Mouse (Mus musculus): ENCODE results near the gene Mettl22. TPM values are rescaled to one million over a fixed set of nuclear protein-coding genes. Genes with fewer than 3 reads are reported as not detected.

Mettl22 gene
- polyA plus RNA-seq, 1 experiment from 2014 or later: 21.1 TPM

- ATAC-seq (ENCODE audit: low FRiP score): no peak
- H3K4me2 ChIP-seq: no peak overlapping the region
- H3K27me3 ChIP-seq: 0 out of 2 replicates have a peak, but pooled peaks cover 5% of the 10 kb centered on the region
- no peak overlapping the region for H3K27ac ChIP-seq
- 90% methylated on average over 4 of the region's 4 CpGs for WGBS
- no peaks in the 10 kb centered on the region for H3K4me1 ChIP-seq
- no peak overlapping the region for H3K9ac ChIP-seq
- H3K4me3 ChIP-seq (replicated peaks): no peak overlapping the region
- H3K36me3 ChIP-seq (replicated peaks): no peaks in the 10 kb centered on the region
- no peaks in the 10 kb centered on the region for H3K9me3 ChIP-seq
Measured at GRCm38 (mm10) chr16:8458391-8458790, 12.2 kb upstream of the Mettl22 start.

- Histone ChIP-seq H3K27me3 (0 out of 2 replicates have a peak, but pooled peaks cover under 1% of the 10 kb centered on the region), H3K4me3 (replicated peaks) (no peak overlapping the region), H3K27ac (no peak overlapping the region), H3K36me3 (replicated peaks) (no peaks in the 10 kb centered on the region), H3K4me2 (no peak overlapping the region), H3K9me3 (no peaks in the 10 kb centered on the region), H3K4me1 (no peaks in the 10 kb centered on the region), H3K9ac (no peak overlapping the region)
- no peak for ATAC-seq (ENCODE audit: low FRiP score)
- WGBS: 36% methylated on average over 6 of the region's 6 CpGs
Measured at GRCm38 (mm10) chr16:8459098-8459497, 11.5 kb upstream of the Mettl22 start.

GRCm38 (mm10) chr16:8470132-8470531 lies 456 bp upstream of the Mettl22 start:
- peak overlapping the region; percentile 79; the same call in 1 of the 2 replicates for H3K4me3 ChIP-seq (replicated peaks)
- peaks cover 10% of the 10 kb centered on the region; the same call in 1 of the 2 replicates for H3K27me3 ChIP-seq
- peaks cover 9% of the 10 kb centered on the region; the same call in 1 of the 2 replicates for H3K4me1 ChIP-seq
- whole genome bisulfite sequencing: 63% methylated on average over 2 of the region's 2 CpGs
- ATAC-seq (ENCODE audit: low FRiP score): peak; percentile 74
- no peak overlapping the region for H3K27ac ChIP-seq
- H3K36me3 ChIP-seq (replicated peaks): no peaks in the 10 kb centered on the region
- peak overlapping the region; percentile 87 for H3K4me2 ChIP-seq
- H3K9me3 ChIP-seq: no peaks in the 10 kb centered on the region
- no peak overlapping the region for H3K9ac ChIP-seq

- ATAC-seq (ENCODE audit: low FRiP score): no peak
- Histone ChIP-seq H3K27ac (no peak overlapping the region), H3K27me3 (no peaks in the 10 kb centered on the region), H3K9me3 (no peaks in the 10 kb centered on the region), H3K36me3 (replicated peaks) (peaks cover 44% of the 10 kb centered on the region), H3K4me2 (no peak overlapping the region), H3K4me1 (peaks cover 8% of the 10 kb centered on the region; the same call in 1 of the 2 replicates), H3K4me3 (replicated peaks) (no peak overlapping the region), H3K9ac (no peak overlapping the region)
- 90% methylated on average over 9 of the region's 9 CpGs for WGBS
Measured at GRCm38 (mm10) chr16:8487396-8488005, 16.9 kb downstream of the Mettl22 start.

- H3K9me3 ChIP-seq: no peaks in the 10 kb centered on the region
- whole genome bisulfite sequencing: 79% methylated on average over 5 of the region's 5 CpGs
- no peak overlapping the region for H3K27ac ChIP-seq
- no peak overlapping the region for H3K9ac ChIP-seq
- H3K27me3 ChIP-seq: no peaks in the 10 kb centered on the region
- H3K4me3 ChIP-seq (replicated peaks): no peak overlapping the region
- no peak overlapping the region for H3K4me2 ChIP-seq
- no peak for ATAC-seq (ENCODE audit: low FRiP score)
- H3K36me3 ChIP-seq (replicated peaks): peaks cover 29% of the 10 kb centered on the region
- peaks cover 8% of the 10 kb centered on the region; the same call in 1 of the 2 replicates for H3K4me1 ChIP-seq
Measured at GRCm38 (mm10) chr16:8489340-8489739, 18.8 kb downstream of the Mettl22 start.

GRCm38 (mm10) chr16:8491743-8492490 lies 21.3 kb downstream of the Mettl22 start:
- H3K27me3 ChIP-seq: no peaks in the 10 kb centered on the region
- H3K27ac ChIP-seq: no peak overlapping the region
- H3K9ac ChIP-seq: no peak overlapping the region
- 42% methylated on average over 13 of the region's 13 CpGs for WGBS
- no peak overlapping the region for H3K4me2 ChIP-seq
- H3K9me3 ChIP-seq: no peaks in the 10 kb centered on the region
- H3K4me1 ChIP-seq: peaks cover 8% of the 10 kb centered on the region; the same call in 1 of the 2 replicates
- H3K4me3 ChIP-seq (replicated peaks): no peak overlapping the region
- 0 out of 2 replicates have a peak, but pooled peaks have one; percentile 31 for ATAC-seq (ENCODE audit: low FRiP score)
- H3K36me3 ChIP-seq (replicated peaks): peaks cover 9% of the 10 kb centered on the region

- H3K4me1 ChIP-seq: peaks cover 8% of the 10 kb centered on the region; the same call in 1 of the 2 replicates
- H3K9ac ChIP-seq: no peak overlapping the region
- no peak overlapping the region for H3K4me3 ChIP-seq (replicated peaks)
- ATAC-seq (ENCODE audit: low FRiP score): peak; percentile 76; the same call in 1 of the 2 replicates
- 18% methylated on average over 4 of the region's 4 CpGs for WGBS
- H3K27ac ChIP-seq: no peak overlapping the region
- H3K36me3 ChIP-seq (replicated peaks): no peaks in the 10 kb centered on the region
- H3K27me3 ChIP-seq: peaks cover 3% of the 10 kb centered on the region; the same call in 1 of the 2 replicates
- H3K9me3 ChIP-seq: no peaks in the 10 kb centered on the region
- no peak overlapping the region for H3K4me2 ChIP-seq
Measured at GRCm38 (mm10) chr16:8494268-8494667, 23.7 kb downstream of the Mettl22 start.

GRCm38 (mm10) chr16:8496967-8497366 lies 26.4 kb downstream of the Mettl22 start:
- Histone ChIP-seq H3K9ac (no peak overlapping the region), H3K9me3 (no peaks in the 10 kb centered on the region), H3K4me3 (replicated peaks) (no peak overlapping the region), H3K4me1 (peaks cover 4% of the 10 kb centered on the region; the same call in 1 of the 2 replicates), H3K27me3 (peaks cover 3% of the 10 kb centered on the region; the same call in 1 of the 2 replicates), H3K36me3 (replicated peaks) (no peaks in the 10 kb centered on the region), H3K27ac (no peak overlapping the region), H3K4me2 (no peak overlapping the region)
- ATAC-seq (ENCODE audit: low FRiP score): no peak
- WGBS: 79% methylated on average over 2 of the region's 2 CpGs

- no peak for ATAC-seq (ENCODE audit: low FRiP score)
- Histone ChIP-seq H3K9ac (no peak overlapping the region), H3K4me1 (no peaks in the 10 kb centered on the region), H3K36me3 (replicated peaks) (no peaks in the 10 kb centered on the region), H3K9me3 (no peaks in the 10 kb centered on the region), H3K4me3 (replicated peaks) (no peak overlapping the region), H3K4me2 (no peak overlapping the region), H3K27me3 (no peaks in the 10 kb centered on the region), H3K27ac (no peak overlapping the region)
- WGBS: 43% methylated on average over 2 of the region's 2 CpGs
Measured at GRCm38 (mm10) chr16:8504271-8504670, 33.7 kb downstream of the Mettl22 start.

- no peak overlapping the region for H3K4me2 ChIP-seq
- no peak overlapping the region for H3K27ac ChIP-seq
- no peak overlapping the region for H3K9ac ChIP-seq
- H3K36me3 ChIP-seq (replicated peaks): no peaks in the 10 kb centered on the region
- H3K4me3 ChIP-seq (replicated peaks): no peak overlapping the region
- WGBS: 75% methylated on average over 5 of the region's 5 CpGs
- H3K27me3 ChIP-seq: peaks cover 11% of the 10 kb centered on the region
- peaks cover 17% of the 10 kb centered on the region for H3K4me1 ChIP-seq
- H3K9me3 ChIP-seq: no peaks in the 10 kb centered on the region
- no peak for ATAC-seq (ENCODE audit: low FRiP score)
Measured at GRCm38 (mm10) chr16:8509894-8510293, 39.3 kb downstream of the Mettl22 start.

GRCm38 (mm10) chr16:8512830-8513229 lies 42.2 kb downstream of the Mettl22 start:
- Histone ChIP-seq H3K36me3 (replicated peaks) (no peaks in the 10 kb centered on the region), H3K4me3 (replicated peaks) (peak overlapping the region; percentile 57), H3K27ac (no peak overlapping the region), H3K4me1 (peaks cover 18% of the 10 kb centered on the region), H3K9ac (peak overlapping the region; percentile 64; the same call in 1 of the 2 replicates), H3K4me2 (peak overlapping the region; percentile 82), H3K27me3 (peaks cover 39% of the 10 kb centered on the region), H3K9me3 (no peaks in the 10 kb centered on the region)
- ATAC-seq (ENCODE audit: low FRiP score): no peak
- 0% methylated on average over 5 of the region's 5 CpGs for WGBS

- peak; percentile 100 for ATAC-seq (ENCODE audit: low FRiP score)
- Histone ChIP-seq H3K4me2 (peak within 1 kb of the TSS; percentile 82), H3K4me1 (peaks cover 18% of the 10 kb centered on the region), H3K27ac (no peak within 1 kb of the TSS), H3K9ac (peak within 1 kb of the TSS; percentile 64), H3K27me3 (peaks cover 39% of the 10 kb centered on the region), H3K4me3 (replicated peaks) (peak within 1 kb of the TSS; percentile 57), H3K9me3 (no peaks in the 10 kb centered on the region), H3K36me3 (replicated peaks) (no peaks in the 10 kb centered on the region)
- WGBS: under 1% methylated on average over 46 of the region's 46 CpGs
Measured at GRCm38 (mm10) chr16:8513236-8513906, 42.8 kb downstream of the Mettl22 start, which contains the start of gene Abat. Gene Abat, plus strand, starts transcription at chr16:8513429.

All from forebrain, embryonic 12.5 days (tissue).